Comparison of ENCODE assay signal across 24 mouse cellular contexts in the genomic region with DNA sequence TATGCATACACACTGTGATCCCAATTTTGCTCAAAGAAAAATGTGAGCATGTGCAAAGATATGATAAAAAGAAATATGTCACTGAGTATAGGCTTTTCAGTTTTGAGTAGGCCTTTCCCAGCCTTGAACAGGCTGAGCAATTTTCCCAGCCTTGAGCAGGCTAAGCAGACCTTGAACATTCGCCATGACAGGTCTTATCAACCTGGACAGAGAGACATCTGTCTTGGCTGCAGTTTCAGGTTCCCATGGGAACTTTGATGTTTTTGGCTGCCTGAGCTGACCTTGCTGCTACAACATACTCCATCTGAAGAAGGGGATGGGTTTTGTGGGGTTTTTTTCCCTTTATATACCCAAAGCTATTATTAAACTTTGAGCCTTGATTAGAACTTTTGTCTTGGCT. TPM values are rescaled to one million over a fixed set of nuclear protein-coding genes. Genes with fewer than 3 reads are reported as not detected.
DNase-seq lines count a peak whose midpoint lies in the region; ATAC-seq and TF ChIP-seq lines count a peak whose summit lies in the region.
"Had no signal": no experiment of that assay in that cellular context is flagged by ENCODE, and none has a peak within 500 bp of the region (broad histone marks: within the 10 kb centered on the region; RNA-seq: fewer than 3 reads in every experiment).

No protein-coding gene starts in this region.

- 70% methylated on average over 1 of the region's 1 CpGs for WGBS in intestine, postnatal 0 days

- no peaks in the 10 kb centered on the region for H3K36me3 ChIP-seq in intestine, postnatal 0 days (ENCODE audit: control insufficient read depth, insufficient read depth)
- H3K36me3 ChIP-seq: embryonic facial prominence, embryonic 13.5 days; heart, embryonic 13.5 days; hindbrain, embryonic 12.5 days had no signal

- peak; percentile 68 for DNase-seq in adrenal gland, adult 2 months
- no peak for DNase-seq in adrenal gland, postnatal 4 days (ENCODE audit: low spot score in 2 of 2)
- peak; percentile 57 for DNase-seq in testis, postnatal 14 days (ENCODE audit: low spot score)
- DNase-seq in testis, postnatal 10 days (ENCODE audit: low spot score) = no peak
- DNase-seq in adrenal gland, postnatal 36 days = peak; percentile 45 to 51
- DNase-seq: cerebellum, adult 18-20 months; cerebellum, adult 9-11 months; cerebellum, postnatal 36 days; forebrain, postnatal 0 days; gastrocnemius, adult 2 months; gastrocnemius, postnatal 25 days; heart, postnatal 4 days had no signal

- no peak overlapping the region for H3K9ac ChIP-seq in intestine, postnatal 0 days (ENCODE audit: low read depth, low read length)
- H3K9ac ChIP-seq: embryonic facial prominence, embryonic 13.5 days; forebrain, embryonic 13.5 days; forebrain, postnatal 0 days; heart, embryonic 13.5 days; hindbrain, embryonic 12.5 days had no signal

- H3K27me3 ChIP-seq in intestine, postnatal 0 days (replicated peaks; ENCODE audit: control insufficient read depth, insufficient read depth, low read length) = no peaks in the 10 kb centered on the region
- H3K27me3 ChIP-seq: CH12.LX; forebrain, embryonic 13.5 days; heart, embryonic 13.5 days; hindbrain, embryonic 12.5 days had no signal

- no peaks in the 10 kb centered on the region for H3K9me3 ChIP-seq in intestine, postnatal 0 days (ENCODE audit: control insufficient read depth)
- H3K9me3 ChIP-seq: embryonic facial prominence, embryonic 13.5 days; forebrain, embryonic 13.5 days; heart, embryonic 13.5 days; hindbrain, embryonic 12.5 days had no signal

- no peak for ATAC-seq in intestine, postnatal 0 days
- no peak for ATAC-seq in megakaryocyte-erythroid progenitor cell, adult 5-6 weeks (replicated peaks; ENCODE audit: low FRiP score, low TSS enrichment, poor library complexity, severe bottlenecking)
- ATAC-seq: activated CD4-positive, CD25-positive, alpha-beta regulatory T cell, adult 4 months; forebrain, embryonic 13.5 days; forebrain, postnatal 0 days; hindbrain, embryonic 16.5 days; inflammation-experienced regulatory T-cells, adult 6 months; Patski had no signal

- H3K4me1 ChIP-seq in intestine, postnatal 0 days (replicated peaks; ENCODE audit: control insufficient read depth, insufficient read depth, low read length) = no peaks in the 10 kb centered on the region
- H3K4me1 ChIP-seq: embryonic facial prominence, embryonic 13.5 days; forebrain, embryonic 13.5 days; hindbrain, embryonic 12.5 days had no signal

- H3K27ac ChIP-seq in intestine, postnatal 0 days (ENCODE audit: low read depth, low read length) = no peak overlapping the region
- H3K27ac ChIP-seq: embryonic facial prominence, embryonic 13.5 days; forebrain, embryonic 13.5 days; gastrocnemius, adult 2 months; hindbrain, embryonic 12.5 days had no signal

- no peak overlapping the region for H3K4me3 ChIP-seq in intestine, postnatal 0 days (ENCODE audit: low read depth, low read length)
- H3K4me3 ChIP-seq: embryonic facial prominence, embryonic 13.5 days; forebrain, embryonic 13.5 days; gastrocnemius, adult 2 months; heart, embryonic 13.5 days; hindbrain, embryonic 12.5 days had no signal

- H3K4me2 ChIP-seq in intestine, postnatal 0 days (replicated peaks; ENCODE audit: low read depth) = no peak overlapping the region
- H3K4me2 ChIP-seq: embryonic facial prominence, embryonic 13.5 days; forebrain, embryonic 13.5 days; heart, embryonic 13.5 days; hindbrain, embryonic 12.5 days had no signal

- no peak for TF ChIP-seq CTCF in intestine, postnatal 0 days (IDR thresholded peaks at IDR 0.05; ENCODE audit: low read depth)

RNA-seq across cellular contexts. Expression of a gene that starts 31.3 kb away (rescaled TPM):
- total RNA-seq in adrenal gland, adult 2 months (2021) = 1 to 10 TPM; 1.3 to 3.2 TPM
- 9.1 and 12.3 TPM in 2 replicates for polyA plus RNA-seq in adrenal gland, adult 2 months (2012; rRNA removed)
- total RNA-seq in adrenal gland, postnatal 4 days (2021) = 10 to 100 TPM in 1 of 2 experiments, 1 to 10 TPM in 1; 9.7 to 10.3 TPM
- total RNA-seq in adrenal gland, postnatal 36 days (2021) = 1 to 10 TPM; 1.9 to 3.9 TPM
- 0.82 and 0.89 TPM in 2 replicates for polyA plus RNA-seq in intestine, postnatal 0 days (2015; fragmentation: Nextera tagmentation; extraction: Ambion mirVana)
- 0.37 TPM in 1 of 2 replicates, not detected in the other for total RNA-seq in megakaryocyte-erythroid progenitor cell, adult 5-6 weeks (2014; fragmentation: Nextera tagmentation)
- total RNA-seq in megakaryocyte-erythroid progenitor cell, adult 5-6 weeks (2017) = 8.4 TPM in 1 of 2 replicates, not detected in the other
- total RNA-seq: CH12.LX; granulocyte monocyte progenitor cell, adult 5-6 weeks had no signal

Comparison
In these comparisons a context has a peak if more than half of its experiments do, and no peak if none do; other contexts are left out.
1. DNase-seq: peak in adrenal gland, adult 2 months (single experiment), testis, postnatal 14 days (single experiment) and adrenal gland, postnatal 36 days (2 of 2); none in adrenal gland, postnatal 4 days (0 of 2) and testis, postnatal 10 days (single experiment).